Mouse (Mus musculus): ENCODE results near the gene Mri1. TPM values are rescaled to one million over a fixed set of nuclear protein-coding genes. Genes with fewer than 3 reads are reported as not detected.

Mri1 gene
- total and polyA plus RNA-seq, 3 experiments = 58.6 to 102 (median 62.1) TPM

DNA sequence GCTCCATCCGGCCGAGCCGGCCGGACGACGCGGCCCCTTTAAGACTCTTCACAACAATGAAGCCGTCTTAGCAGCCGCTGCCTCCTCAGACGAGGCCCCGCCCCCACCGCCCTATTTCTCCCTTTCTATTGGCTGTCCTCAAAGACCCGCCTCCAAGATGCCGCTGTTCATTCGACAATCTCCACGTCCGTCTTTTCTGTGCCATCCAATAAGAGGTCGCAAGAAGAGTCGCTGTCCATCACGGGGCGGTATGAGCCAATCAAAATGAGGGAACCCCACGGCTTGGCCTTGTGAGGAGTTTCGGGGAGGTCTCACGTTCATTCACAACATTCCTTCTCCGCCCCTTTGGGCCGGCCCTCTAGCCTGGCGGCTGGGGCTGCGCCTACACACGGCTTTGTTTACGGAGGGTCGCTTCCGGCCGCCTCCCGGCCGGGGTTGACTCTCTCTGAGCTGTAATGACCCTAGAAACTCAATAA is 20.1 kb downstream of the Mri1 start, which contains the start of gene Zswim4 (continued):
- TF ChIP-seq ZMIZ1 (IDR thresholded peaks at IDR 0.05; ENCODE audit: low read depth, low read length) (0 out of 2 replicates have a peak, but pooled peaks have one; percentile 19), USF2 (conservative IDR thresholded peaks at IDR 0.05; ENCODE audit: low read depth, low read length) (peak; percentile 67), RCOR1 (conservative IDR thresholded peaks at IDR 0.05; ENCODE audit: low read depth, low read length) (no peak), TCF12 (IDR thresholded peaks at IDR 0.05; ENCODE audit: low read depth, low read length) (peak; percentile 89), TBP (conservative IDR thresholded peaks at IDR 0.05; ENCODE audit: low read depth, low read length) (0 out of 2 replicates have a peak, but pooled peaks have one; percentile 63), HCFC1 (IDR thresholded peaks at IDR 0.05; ENCODE audit: low read depth, low read length) (peak; percentile 53), NRF1 (IDR thresholded peaks at IDR 0.05; ENCODE audit: low read depth, low read length) (peak; percentile 54), ZKSCAN1 (IDR thresholded peaks at IDR 0.05; ENCODE audit: borderline replicate concordance, low read depth, low read length) (no peak), E2F4 (IDR thresholded peaks at IDR 0.05; ENCODE audit: insufficient replicate concordance, low read depth, low read length) (no peak), ELF1 (IDR thresholded peaks at IDR 0.05; ENCODE audit: low read depth, low read length) (peak; percentile 21; the same call in 1 of the 2 replicates), GABPA (IDR thresholded peaks at IDR 0.05; ENCODE audit: insufficient replicate concordance, low read depth, low read length) (no peak), SMC3 (IDR thresholded peaks at IDR 0.05; ENCODE audit: low read depth, low read length) (no peak), POLR2A (IDR thresholded peaks at IDR 0.05; ENCODE audit: low read depth, low read length) (peak; percentile 62), ZNF384 (IDR thresholded peaks at IDR 0.05; ENCODE audit: low read depth, low read length) (no peak), RAD21 (IDR thresholded peaks at IDR 0.05; ENCODE audit: low read depth, low read length) (no peak), UBTF (IDR thresholded peaks at IDR 0.05; ENCODE audit: low read depth, low read length) (no peak), MYC (IDR thresholded peaks at IDR 0.05; ENCODE audit: low read depth, low read length) (no peak)

DNA sequence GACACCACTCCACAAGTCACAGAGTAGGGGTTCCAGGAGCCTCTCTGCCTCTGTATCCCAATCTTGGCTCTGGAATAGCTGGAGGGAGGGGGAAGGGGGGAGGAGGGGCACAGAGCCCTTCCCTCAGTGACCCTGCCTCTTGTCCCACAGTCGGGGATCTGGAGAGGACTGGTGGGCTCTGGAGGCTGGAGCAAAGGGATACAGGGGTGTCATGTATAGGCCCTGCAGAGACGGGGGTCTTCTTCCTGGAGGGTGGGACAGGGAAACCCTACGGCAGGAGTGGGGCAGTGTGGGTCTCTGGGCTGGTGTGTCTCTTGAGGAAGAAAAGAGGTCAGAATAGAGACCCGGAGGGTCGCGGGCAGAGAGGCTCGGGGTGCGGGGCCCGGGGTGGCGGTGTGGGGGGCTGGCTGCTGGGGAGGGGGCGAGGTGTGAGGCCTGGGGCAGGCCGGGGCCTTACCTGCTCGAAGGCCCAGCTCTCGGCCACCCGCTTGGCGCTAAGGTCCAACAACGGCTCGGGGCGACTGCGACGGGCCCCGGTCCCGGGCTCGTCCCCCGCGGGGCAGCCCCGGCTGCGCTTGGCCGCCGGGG is 20.6 kb downstream of the Mri1 start:
- TF ChIP-seq GABPA (IDR thresholded peaks at IDR 0.05; ENCODE audit: insufficient replicate concordance, low read depth, low read length) (no peak), MXI1 (IDR thresholded peaks at IDR 0.05; ENCODE audit: low read depth, low read length) (no peak), KAT2A (IDR thresholded peaks at IDR 0.05; ENCODE audit: insufficient replicate concordance, low read length) (no peak), TCF12 (IDR thresholded peaks at IDR 0.05; ENCODE audit: low read depth, low read length) (no peak), ZMIZ1 (IDR thresholded peaks at IDR 0.05; ENCODE audit: low read depth, low read length) (no peak), JUN (IDR thresholded peaks at IDR 0.05; ENCODE audit: insufficient read depth, low read depth, low read length) (no peak), SIN3A (IDR thresholded peaks at IDR 0.05; ENCODE audit: low read length) (no peak), ELF1 (IDR thresholded peaks at IDR 0.05; ENCODE audit: low read depth, low read length) (no peak), POLR2A (IDR thresholded peaks at IDR 0.05; ENCODE audit: low read depth, low read length) (no peak), MEF2A (IDR thresholded peaks at IDR 0.05; ENCODE audit: borderline replicate concordance, low read depth, low read length) (no peak), RCOR1 (conservative IDR thresholded peaks at IDR 0.05; ENCODE audit: low read depth, low read length) (no peak), E2F4 (IDR thresholded peaks at IDR 0.05; ENCODE audit: insufficient replicate concordance, low read depth, low read length) (no peak), TBP (conservative IDR thresholded peaks at IDR 0.05; ENCODE audit: low read depth, low read length) (no peak), ZKSCAN1 (IDR thresholded peaks at IDR 0.05; ENCODE audit: borderline replicate concordance, low read depth, low read length) (no peak), JUND (conservative IDR thresholded peaks at IDR 0.05; ENCODE audit: low read depth, low read length) (no peak), NELFE (IDR thresholded peaks at IDR 0.05; ENCODE audit: low read depth, low read length) (no peak; the same call in 1 of the 2 replicates)
- DNase-seq (ENCODE audit: extremely low read depth) = no peak

More for the DNA sequence above, 20.6 kb downstream of the Mri1 start:
- no peaks in the 10 kb centered on the region for H3K79me2 ChIP-seq (replicated peaks; ENCODE audit: control insufficient read depth, extremely low read depth, insufficient read depth, poor library complexity, severe bottlenecking)
- peak overlapping the region; percentile 91 for H3K9ac ChIP-seq (ENCODE audit: insufficient read depth, low read depth)
- H3K27ac ChIP-seq (ENCODE audit: insufficient read depth, low read depth) = no peak overlapping the region
- peaks cover 5 to 37% of the 10 kb centered on the region in 2 experiments; a peak in 2 of 4 replicates for H3K4me1 ChIP-seq (ENCODE audit: control insufficient read depth in 1 of 2, insufficient read depth in 2 of 2)
- H3K27me3 ChIP-seq (replicated peaks) = no peaks in the 10 kb centered on the region
- peak overlapping the region; percentile 74 for H3K4me2 ChIP-seq (ENCODE audit: insufficient read depth, low read depth, poor library complexity, severe bottlenecking)
- H3K9me3 ChIP-seq (replicated peaks; ENCODE audit: low read length) = no peaks in the 10 kb centered on the region
- in situ Hi-C loops (cut with MboI; ENCODE audit: low pct_ligation_motif_present, low pct_unique_long_range_greater_than_20kb, low sequenced_read_pairs) (loop anchor here (10.0 kb wide), 1 partner anchor 48 kb away; no protein-coding TSS in a partner anchor), dilution Hi-C loops (cut with MboI; ENCODE audit: extremely low pct_ligation_motif_present, extremely low pct_unique_long_range_greater_than_20kb, low sequenced_read_pairs) (no loop called here)
- peak overlapping the region; percentile 63 to 86 (median 74) for H3K4me3 ChIP-seq (replicated peaks in 1 of 3; ENCODE audit: low read depth in 2 of 3, low read length in 2 of 3, poor library complexity in 1 of 3)
- H3K36me3 ChIP-seq (replicated peaks in 1 of 2; ENCODE audit: control insufficient read depth in 1 of 2, insufficient read depth in 1 of 2, low read length in 1 of 2) = peaks cover 3 to 33% of the 10 kb centered on the region in 2 experiments
